Mouse (Mus musculus) cerebellum, postnatal 36 days (tissue): ENCODE data around the gene Piwil1.
"Not testable (repeated sequence)": the region's sequence is repeated elsewhere in the genome, so short reads cannot be mapped to it uniquely, and the experiment has no call there.

ENCODE experiments used
- DNase-seq, 2 experiments: peaks; one replicate each; pipeline ENCODE4 v3.0.0; 2021 to 2022; ENCODE audit warnings: mixed read lengths in 2 of 2

Piwil1 gene

DNA sequence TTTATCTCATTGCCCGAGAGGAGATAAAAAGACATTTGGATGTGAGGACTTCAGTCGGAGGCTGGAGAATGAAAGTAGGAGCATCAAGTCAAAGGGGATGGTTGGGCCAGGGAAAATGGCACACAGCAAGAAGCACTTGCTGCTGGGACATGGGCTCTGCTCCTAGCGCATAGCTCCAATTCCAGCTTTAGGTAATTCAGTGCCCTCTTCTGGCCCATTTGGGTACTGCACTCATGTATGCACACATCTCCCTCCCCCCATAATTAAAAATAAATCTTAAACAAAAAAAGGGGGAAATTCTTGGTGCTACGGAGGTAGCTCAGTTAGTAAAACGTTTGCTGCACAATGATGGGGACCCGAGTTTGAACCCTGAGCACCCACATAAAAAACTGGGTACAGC is 9.5 kb downstream of the Piwil1 start:
- no peak for DNase-seq

DNA sequence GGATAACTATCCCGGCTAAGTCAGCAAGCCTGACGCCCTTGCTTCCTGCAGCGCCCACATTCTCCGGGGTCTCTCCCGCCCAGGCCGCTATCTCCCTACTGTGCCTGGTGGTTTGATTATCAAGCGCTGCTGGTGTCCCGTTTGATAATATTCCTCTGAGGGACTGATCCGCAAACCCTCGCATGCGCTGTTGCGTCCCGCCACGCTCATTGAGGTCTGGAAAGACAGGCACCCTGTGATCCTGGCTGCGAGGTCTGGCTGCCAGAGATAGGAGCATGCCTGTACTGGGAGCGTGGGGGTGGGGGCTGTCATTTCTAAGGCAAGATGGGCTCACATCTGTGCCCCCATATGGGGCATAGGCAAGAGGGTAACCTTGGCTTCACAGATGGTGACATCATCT is 12.8 kb downstream of the Piwil1 start:
- DNase-seq = no peak

DNA sequence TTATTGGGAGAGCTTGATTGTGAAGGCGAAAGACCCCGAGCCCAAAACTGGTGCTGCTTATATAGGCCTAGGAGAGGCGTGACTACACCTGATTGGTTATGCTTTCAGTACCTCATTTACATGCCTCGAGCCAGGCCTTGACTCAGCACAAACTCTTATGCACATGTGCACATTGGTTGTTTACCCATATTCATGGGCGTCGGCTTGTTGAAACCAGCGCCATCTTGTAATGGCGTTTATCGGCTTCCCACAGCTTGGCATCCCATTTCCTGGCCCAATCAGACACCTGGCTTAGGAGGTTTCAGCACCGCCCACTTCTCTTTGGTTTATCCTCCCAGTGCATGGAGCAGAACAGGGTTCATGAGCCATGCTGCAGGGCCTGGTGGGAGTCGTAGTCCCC is 18.1 kb downstream of the Piwil1 start:
- not testable (repeated sequence) for DNase-seq

DNA sequence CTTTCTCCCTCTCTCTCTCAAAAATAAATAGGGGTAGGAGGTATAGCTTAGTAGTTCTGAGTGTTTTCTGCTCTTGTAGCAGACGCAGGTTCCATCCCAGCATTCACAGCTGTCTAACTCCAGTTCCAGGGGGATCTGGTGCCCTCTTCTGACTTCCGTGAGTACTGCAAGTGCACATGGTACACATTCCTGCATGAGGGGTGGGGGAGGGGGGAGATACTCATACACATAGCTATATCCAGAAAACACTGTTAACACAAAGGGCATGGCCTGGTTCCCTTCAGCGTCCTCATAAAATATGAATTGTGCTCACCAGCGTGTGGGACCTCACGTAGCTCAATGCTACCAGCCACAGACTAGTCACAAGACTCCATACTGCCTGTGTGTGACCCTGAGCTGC is 27.0 kb downstream of the Piwil1 start:
- no peak for DNase-seq

- peak in 1 of 2 experiments; percentile 7 for DNase-seq
These were observed 28.3 kb downstream of the Piwil1 start for GRCm38 (mm10) chr5:128730634-128731033.

DNA sequence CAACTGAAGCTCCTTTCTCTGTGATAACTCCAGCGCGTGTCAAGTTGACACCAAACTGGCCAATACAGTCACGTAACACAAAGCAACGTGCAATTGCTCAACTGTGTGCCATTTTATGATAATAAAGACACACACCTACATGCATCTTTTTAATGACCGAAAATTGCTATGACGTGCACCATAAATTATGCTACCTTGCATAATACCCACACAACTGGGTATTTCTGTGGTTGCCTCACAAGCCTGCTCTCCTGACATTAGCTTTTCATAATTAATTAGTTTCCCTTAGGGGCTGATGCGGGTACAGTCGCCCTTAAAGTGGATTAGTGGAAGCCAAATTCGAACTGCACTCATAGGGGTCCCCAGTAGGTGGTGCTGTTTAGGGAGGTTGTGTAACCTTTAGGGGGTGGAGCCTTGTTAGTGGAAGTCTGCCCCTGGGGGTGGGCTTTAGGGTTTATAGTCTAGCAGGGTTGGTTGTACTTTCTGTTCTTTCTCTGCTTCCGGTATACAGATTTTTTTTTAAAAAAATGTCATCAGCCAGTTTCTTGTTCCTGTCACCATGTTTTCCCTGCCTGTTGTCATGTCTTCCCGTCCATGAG is 30.2 kb downstream of the Piwil1 start:
- DNase-seq = no peak

DNA sequence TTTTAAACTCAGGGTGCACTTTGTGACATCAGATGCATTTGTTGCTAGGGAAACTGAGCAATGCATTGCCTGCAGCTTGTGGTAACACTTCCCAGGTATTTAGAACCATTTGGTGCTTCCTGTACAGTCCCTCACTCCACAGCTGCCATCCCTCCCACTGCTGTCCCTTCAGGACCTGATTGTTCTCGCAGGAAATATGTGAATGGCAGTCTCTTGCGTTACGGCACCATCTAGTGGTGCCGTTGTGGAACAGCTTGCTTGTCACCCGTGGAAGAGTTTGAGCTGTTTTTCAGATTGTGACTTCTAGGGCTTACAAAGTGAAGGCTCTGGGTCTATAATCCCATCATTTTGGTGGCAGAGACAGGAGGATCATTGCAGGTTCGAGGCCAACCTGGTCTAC is 31.6 kb downstream of the Piwil1 start:
- DNase-seq = peak; percentile 22 to 33

- DNase-seq = no peak
These were observed 33.6 kb downstream of the Piwil1 start for GRCm38 (mm10) chr5:128735921-128736320.

DNA sequence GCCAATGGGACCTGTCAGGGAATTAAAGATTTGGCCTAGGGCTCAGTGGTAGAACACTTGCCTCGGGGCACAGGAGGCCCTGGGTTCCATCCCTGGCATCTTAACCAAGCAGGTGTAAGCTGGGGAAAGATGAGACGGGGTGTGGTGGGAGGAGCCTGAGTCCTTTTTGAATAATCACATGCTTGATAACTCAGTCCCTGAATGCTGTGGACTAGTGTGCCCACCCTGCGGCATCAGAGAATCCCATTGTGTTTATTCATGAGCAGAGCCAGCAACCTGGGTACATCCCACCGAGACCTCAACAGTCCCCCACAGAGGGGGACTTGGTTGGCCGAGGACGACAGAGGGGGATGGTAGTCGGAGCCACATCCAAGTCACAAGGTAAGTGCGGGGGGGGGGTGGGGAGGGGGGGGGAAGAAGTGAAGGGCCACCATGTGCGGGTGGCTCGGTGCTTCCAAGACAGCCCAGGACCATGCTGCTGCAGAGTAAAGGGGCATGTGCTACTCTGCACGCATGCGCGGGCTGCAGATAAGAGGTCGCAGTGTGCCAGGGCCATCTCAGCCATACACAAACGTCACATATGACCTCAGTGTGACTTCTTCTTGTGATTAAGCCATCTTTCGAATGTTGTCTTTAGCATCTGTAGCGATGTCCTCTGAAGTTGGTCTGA is 37.0 kb downstream of the Piwil1 start:
- DNase-seq = no peak

DNA sequence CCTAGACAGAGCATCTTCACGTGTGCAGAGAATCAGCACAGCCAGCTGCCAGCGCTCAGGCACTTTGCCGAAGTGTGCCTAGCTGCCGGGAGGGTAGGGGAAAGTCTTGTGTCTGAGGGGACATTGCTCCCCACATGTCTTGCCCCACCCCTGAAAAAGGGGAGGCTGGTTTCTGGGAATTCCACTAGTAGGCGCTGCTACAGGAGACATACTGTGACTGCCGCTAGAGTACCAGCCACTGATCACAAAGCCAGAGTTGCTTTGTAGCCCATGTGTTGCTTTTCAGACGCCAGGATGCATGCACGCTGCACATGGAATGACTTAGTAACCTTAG is 37.5 kb downstream of the Piwil1 start:
- DNase-seq = no peak

DNA sequence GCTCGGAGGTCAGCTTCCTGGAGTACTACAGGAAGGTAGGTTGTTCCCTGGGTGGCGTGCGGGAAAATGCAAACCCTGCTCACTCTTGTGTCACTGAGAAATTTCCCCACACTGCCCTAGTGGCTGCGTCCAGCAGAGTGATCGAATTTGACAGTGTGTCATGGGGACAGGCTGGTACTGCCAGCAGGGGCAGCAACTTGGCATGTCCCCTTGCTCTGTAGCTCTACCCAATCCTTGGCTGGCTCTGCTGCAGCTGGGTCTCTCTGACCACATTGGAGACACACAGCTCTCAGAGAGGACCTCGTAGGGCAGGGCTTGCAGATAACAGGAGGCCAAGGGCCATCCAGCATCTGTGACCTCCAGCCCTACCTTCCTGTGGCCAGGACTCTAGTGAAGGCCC is 42.0 kb downstream of the Piwil1 start:
- DNase-seq = no peak

DNA sequence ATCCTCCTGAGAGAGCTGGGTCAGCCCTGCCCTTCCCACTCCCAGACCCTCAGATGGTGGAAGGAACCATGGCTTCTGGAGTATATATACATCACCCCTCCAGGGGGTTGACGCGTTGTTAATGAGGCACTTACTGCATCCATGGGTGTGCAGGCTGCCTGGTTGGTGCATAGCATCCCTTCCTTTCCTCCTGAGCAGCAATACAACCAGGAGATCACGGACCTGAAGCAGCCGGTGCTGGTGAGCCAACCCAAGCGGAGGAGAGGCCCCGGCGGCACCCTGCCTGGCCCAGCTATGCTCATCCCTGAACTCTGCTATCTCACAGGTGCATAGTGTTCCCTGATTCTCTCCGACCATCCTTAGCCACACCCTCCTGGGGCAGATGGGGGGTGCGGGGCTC is 42.9 kb downstream of the Piwil1 start:
- no peak for DNase-seq

GRCm38 (mm10) chr5:128746261-128746660 is 43.9 kb downstream of the Piwil1 start:
- DNase-seq = no peak

- DNase-seq = no peak
These were observed 58.8 kb downstream of the Piwil1 start for GRCm38 (mm10) chr5:128761118-128761517.

GRCm38 (mm10) chr5:128769026-128769631 is 66.8 kb downstream of the Piwil1 start:
- DNase-seq = no peak

DNA sequence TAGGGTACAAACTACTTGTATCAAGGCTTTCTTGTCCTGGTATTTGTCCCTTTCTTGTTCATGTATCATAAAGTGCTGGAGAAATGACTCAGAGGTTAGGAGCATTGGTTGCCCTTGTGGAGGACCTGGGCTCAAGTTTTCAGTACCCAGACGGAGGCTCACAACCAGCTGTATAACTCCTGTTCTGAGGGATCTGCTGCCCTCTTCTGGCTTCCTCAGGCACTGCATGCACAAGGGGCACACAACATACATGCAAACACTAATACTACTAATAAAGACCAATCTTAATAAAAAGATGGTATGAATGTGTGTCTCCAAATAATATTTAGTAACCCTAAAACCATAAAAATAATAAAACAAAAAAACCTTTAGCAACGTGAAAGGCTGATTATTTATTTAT is 74.1 kb downstream of the Piwil1 start:
- no peak for DNase-seq

DNA sequence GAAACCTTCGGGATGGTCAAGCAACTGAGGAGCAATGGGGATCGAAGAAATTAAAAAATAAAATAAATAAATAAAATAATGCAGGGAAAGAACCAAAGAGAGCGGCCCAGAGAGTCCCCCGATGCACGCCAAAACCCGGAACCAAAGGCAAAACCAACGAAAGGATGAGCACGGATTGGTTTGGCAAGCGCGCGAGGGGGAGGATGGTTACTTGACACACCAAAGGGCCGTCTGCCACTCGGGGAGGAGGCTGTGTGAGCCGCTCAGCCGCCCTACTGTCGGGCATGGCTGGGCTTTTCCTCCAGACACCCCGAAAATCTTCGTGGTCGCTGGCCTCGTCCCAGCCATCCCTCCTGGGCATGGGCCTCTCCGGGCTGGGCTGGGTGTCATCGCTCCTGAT is 79.3 kb downstream of the Piwil1 start:
- no peak for DNase-seq

DNA sequence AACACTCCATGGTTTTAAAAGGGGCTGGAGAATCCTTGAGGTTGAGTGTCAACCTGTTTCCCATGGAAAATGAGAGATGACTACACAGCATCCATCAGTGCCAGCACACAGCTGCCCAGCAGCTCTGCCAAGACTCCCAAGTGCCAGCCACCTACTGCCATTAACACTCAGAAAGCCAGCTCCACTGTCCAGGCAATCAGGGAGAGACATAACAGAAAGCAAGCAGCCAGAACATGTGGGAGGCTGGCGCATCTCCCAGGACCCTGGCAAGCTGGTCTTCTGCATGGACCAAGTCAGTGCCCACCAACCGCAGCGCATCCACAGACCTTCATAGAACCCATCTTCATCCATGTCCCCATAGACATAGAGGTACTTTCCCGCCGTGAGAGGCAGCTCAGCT is 98.3 kb downstream of the Piwil1 start:
- DNase-seq = no peak
